Mouse (Mus musculus) frontal cortex, postnatal 10 days (tissue): ENCODE data around the gene Hmgn5.

Source experiments
- DNase-seq, 2 experiments: peaks; one replicate each; pipeline ENCODE4 v3.0.0; 2022; ENCODE audit warnings: low spot score in 2 of 2, mixed read lengths in 1 of 2

The Hmgn5 gene

GRCm38 (mm10) chrX:109013283-109013682, at the start of gene Hmgn5:
Gene Hmgn5, minus strand, starts transcription at chrX:109013404.
- peak; percentile 82 to 86 for DNase-seq

- no peak for DNase-seq
These were observed 34.6 kb upstream of the Hmgn5 start for GRCm38 (mm10) chrX:109047773-109048172.

- no peak for DNase-seq
These were observed 13.0 kb upstream of the Hmgn5 start for GRCm38 (mm10) chrX:109026224-109026623.

GRCm38 (mm10) chrX:109020858-109021257, 7.7 kb upstream of the Hmgn5 start:
- no peak for DNase-seq

- no peak for DNase-seq
These were observed 962 bp upstream of the Hmgn5 start for GRCm38 (mm10) chrX:109014166-109014565.

- DNase-seq, result peak in 1 of 2 experiments; percentile 20
These were observed 482 bp upstream of the Hmgn5 start for GRCm38 (mm10) chrX:109013686-109014085.

GRCm38 (mm10) chrX:109012371-109013031, 703 bp downstream of the Hmgn5 start:
- peak; percentile 9 to 20 for DNase-seq

GRCm38 (mm10) chrX:109011611-109012185, 1.5 kb downstream of the Hmgn5 start:
- DNase-seq, result no peak

- DNase-seq, result no peak
These were observed 11.9 kb downstream of the Hmgn5 start for GRCm38 (mm10) chrX:109001277-109001676.
